Mouse (Mus musculus): ENCODE measurements around the gene Serpinb3d. TPM values are rescaled to one million over a fixed set of nuclear protein-coding genes. Genes with fewer than 3 reads are reported as not detected.

Gene Serpinb3d
- polyA plus RNA-seq (2012) = not detected in 2 replicates

DNA sequence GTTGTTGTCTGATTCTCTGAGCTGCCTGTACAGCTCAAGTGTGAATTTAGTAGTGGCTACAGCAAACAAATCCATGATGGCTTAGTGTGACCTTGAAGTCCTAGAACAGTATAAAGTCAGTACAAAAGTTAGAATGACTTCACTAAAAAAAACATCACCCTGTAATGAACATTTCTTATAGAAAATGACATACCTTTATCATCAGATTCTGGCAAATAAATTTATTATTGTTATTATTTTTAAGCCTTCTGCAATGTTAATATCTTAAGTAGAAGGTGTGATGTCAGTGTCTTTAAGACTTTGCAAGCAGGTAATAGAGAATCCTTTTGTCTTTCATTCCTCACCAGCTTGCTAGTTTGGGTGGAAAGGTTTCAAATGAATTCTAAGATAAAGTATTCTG lies at the start of gene Serpinb3d:
Serpinb3d (minus strand) TSS at position 101 of the 400 bp plus-strand sequence.
- no peak for TF ChIP-seq GATA1 (IDR thresholded peaks at IDR 0.05; ENCODE audit: low read length)

DNA sequence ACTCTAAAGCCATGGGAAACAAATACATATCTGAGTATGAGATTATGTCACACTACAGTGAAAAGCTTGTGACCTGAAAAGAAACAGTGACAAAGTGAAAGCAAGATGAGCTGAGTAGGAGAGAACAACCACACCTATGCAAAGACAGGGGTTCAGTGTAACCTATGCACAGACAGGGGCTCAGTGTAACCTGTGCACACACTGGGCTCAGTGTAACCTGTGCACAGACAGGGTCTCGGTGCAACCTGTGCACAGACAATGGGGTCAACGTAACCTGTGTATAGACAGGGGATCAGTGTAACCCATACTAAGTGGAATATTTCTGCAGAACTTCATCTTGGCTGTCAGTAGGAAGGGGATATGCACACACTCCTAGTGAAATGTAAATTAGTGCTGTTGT lies 15.1 kb upstream of the Serpinb3d start:
- no peak for TF ChIP-seq GATA1 (IDR thresholded peaks at IDR 0.05; ENCODE audit: low read length)

DNA sequence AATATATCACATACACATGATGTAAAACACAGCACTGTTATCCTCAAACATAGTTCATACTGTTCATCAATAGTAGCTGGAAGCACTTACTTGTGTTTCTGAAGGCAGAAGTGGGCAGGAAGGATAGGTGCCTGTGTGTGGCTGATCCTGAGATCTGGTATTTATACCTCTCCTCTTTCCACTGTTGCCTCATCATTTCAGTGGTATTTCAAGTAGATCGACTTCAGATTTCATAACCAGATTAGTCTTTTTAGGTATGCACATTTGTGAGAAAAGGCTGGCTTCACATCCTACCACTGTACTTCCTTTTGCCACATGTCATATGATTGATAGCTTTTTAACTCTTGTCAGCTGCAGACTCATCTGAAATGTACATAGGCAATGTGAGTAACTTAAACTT lies 31.1 kb downstream of the Serpinb3d start, which contains the start of gene Serpinb3a:
Serpinb3a (minus strand) TSS at position 101 of the 400 bp plus-strand sequence.
- TF ChIP-seq GATA1 (IDR thresholded peaks at IDR 0.05; ENCODE audit: low read length) = no peak

Other genes starting within 250 kb of the Serpinb3d start
- not detected in 2 replicates for gene Serpinb5, start 222.3 kb downstream of the Serpinb3d start, polyA plus RNA-seq (2012)
- not detected in 2 replicates for gene Serpinb12, start 149.1 kb downstream of the Serpinb3d start, polyA plus RNA-seq (2012)
- gene Serpinb13, start 102.5 kb downstream of the Serpinb3d start, polyA plus RNA-seq (2012) = not detected in 2 replicates
- not detected in 2 replicates for gene Serpinb3a, start 31.2 kb downstream of the Serpinb3d start, polyA plus RNA-seq (2012)
- gene Serpinb3b, start 194.9 kb upstream of the Serpinb3d start, polyA plus RNA-seq (2012) = not detected in 2 replicates
- gene Serpinb3c, start 194.9 kb upstream of the Serpinb3d start, polyA plus RNA-seq (2012) = not detected in 2 replicates